ENCODE assay signal across 8 mouse cellular contexts in the genomic region with DNA sequence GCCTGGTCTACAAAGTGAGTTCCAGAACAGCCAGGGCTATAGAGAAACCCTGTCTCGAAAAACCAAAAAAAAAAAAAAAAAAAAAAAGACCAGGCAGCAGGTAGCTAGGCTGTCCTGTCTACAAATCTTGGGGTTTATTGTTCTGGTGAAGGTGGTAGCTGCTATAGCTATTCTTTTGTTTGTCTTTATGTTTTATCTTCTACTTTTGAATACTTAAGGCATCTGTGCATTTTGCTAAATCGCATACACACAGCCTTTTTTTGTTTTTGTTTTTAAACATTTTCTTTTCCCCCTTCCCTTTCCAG. TPM values are rescaled to one million over a fixed set of nuclear protein-coding genes. Genes with fewer than 3 reads are reported as not detected.
DNase-seq lines count a peak whose midpoint lies in the region; ATAC-seq and TF ChIP-seq lines count a peak whose summit lies in the region.

No protein-coding gene starts in this region.

- H3K9ac ChIP-seq in heart, embryonic 13.5 days, result peak overlapping the region; percentile 87
- peak overlapping the region; percentile 86 for H3K9ac ChIP-seq in MEL (ENCODE audit: control insufficient read depth, low read depth, low read length, poor library complexity, severe bottlenecking)
- H3K9ac ChIP-seq in hindbrain, embryonic 13.5 days, result peak overlapping the region; percentile 82
- H3K9ac ChIP-seq in midbrain, embryonic 11.5 days (ENCODE audit: low read length), result no peak overlapping the region

- H3K36me3 ChIP-seq in heart, embryonic 13.5 days, result peaks cover 13% of the 10 kb centered on the region
- peaks cover 0 to 19% of the 10 kb centered on the region in 2 experiments; a peak in 2 of 4 replicates for H3K36me3 ChIP-seq in MEL (ENCODE audit: control insufficient read depth in 1 of 2, insufficient read depth in 2 of 2, low read length in 2 of 2)
- H3K36me3 ChIP-seq in hindbrain, embryonic 13.5 days, result no peaks in the 10 kb centered on the region
- no peaks in the 10 kb centered on the region for H3K36me3 ChIP-seq in midbrain, embryonic 11.5 days (ENCODE audit: control insufficient read depth, insufficient read depth, low read length)

- no peak overlapping the region for H3K27ac ChIP-seq in heart, embryonic 13.5 days (replicated peaks)
- H3K27ac ChIP-seq in MEL (ENCODE audit: control insufficient read depth, low read depth, low read length), result no peak overlapping the region
- peak overlapping the region; percentile 90; the same call in 1 of the 2 replicates for H3K27ac ChIP-seq in hindbrain, embryonic 13.5 days
- H3K27ac ChIP-seq in midbrain, embryonic 11.5 days (ENCODE audit: low read depth, low read length), result no peak overlapping the region

- H3K4me2 ChIP-seq in heart, embryonic 13.5 days, result peak overlapping the region; percentile 87
- H3K4me2 ChIP-seq in hindbrain, embryonic 13.5 days, result peak overlapping the region; percentile 79
- peak overlapping the region; percentile 56 for H3K4me2 ChIP-seq in midbrain, embryonic 11.5 days

- H3K27me3 ChIP-seq in heart, embryonic 13.5 days (replicated peaks), result no peaks in the 10 kb centered on the region
- H3K27me3 ChIP-seq in MEL (ENCODE audit: control insufficient read depth in 1 of 2, insufficient read depth in 2 of 2, low read length in 2 of 2), result no peaks in the 10 kb centered on the region
- no peaks in the 10 kb centered on the region for H3K27me3 ChIP-seq in hindbrain, embryonic 13.5 days
- no peaks in the 10 kb centered on the region for H3K27me3 ChIP-seq in midbrain, embryonic 11.5 days (ENCODE audit: control insufficient read depth, insufficient read depth, low read length)

- TF ChIP-seq EP300 in MEL (IDR thresholded peaks at IDR 0.05; ENCODE audit: low read depth in 1 of 2, low read length in 2 of 2), result no peak

- no peaks in the 10 kb centered on the region for H3K9me3 ChIP-seq in heart, embryonic 13.5 days
- H3K9me3 ChIP-seq in MEL (replicated peaks; ENCODE audit: insufficient read depth, low read length), result no peaks in the 10 kb centered on the region
- no peaks in the 10 kb centered on the region for H3K9me3 ChIP-seq in hindbrain, embryonic 13.5 days
- H3K9me3 ChIP-seq in midbrain, embryonic 11.5 days (ENCODE audit: control insufficient read depth, low read length), result no peaks in the 10 kb centered on the region

- TF ChIP-seq RAD21 in MEL (IDR thresholded peaks at IDR 0.05; ENCODE audit: low read depth, low read length), result no peak

- WGBS in heart, embryonic 13.5 days, result 65% methylated on average over 2 of the region's 2 CpGs
- 78% methylated on average over 2 of the region's 2 CpGs for WGBS in hindbrain, embryonic 13.5 days
- 89% methylated on average over 1 of the region's 2 CpGs for WGBS in midbrain, embryonic 11.5 days

- H3K4me3 ChIP-seq in heart, embryonic 13.5 days, result peak overlapping the region; percentile 72
- H3K4me3 ChIP-seq in MEL (ENCODE audit: control insufficient read depth in 1 of 2, insufficient read depth in 1 of 2, low read depth in 2 of 2, low read length in 2 of 2), result peak overlapping the region in 1 of 2 experiments; percentile 90; a peak in 3 of 4 replicates
- H3K4me3 ChIP-seq in hindbrain, embryonic 13.5 days, result peak overlapping the region; percentile 80
- peak overlapping the region; percentile 70 for H3K4me3 ChIP-seq in midbrain, embryonic 11.5 days (ENCODE audit: low read depth, low read length)

- peaks cover 14% of the 10 kb centered on the region for H3K79me2 ChIP-seq in MEL (ENCODE audit: control insufficient read depth, insufficient read depth, low read length, poor library complexity)

- DNase-seq in heart, adult 8-10 months (ENCODE audit: low spot score), result no peak
- no peak for DNase-seq in MEL (ENCODE audit: low read depth, low spot score)
- no peak for DNase-seq in midbrain, embryonic 11.5 days (ENCODE audit: low spot score, missing footprints)
- DNase-seq in embryo, embryonic 10.5 days (ENCODE audit: low spot score), result no peak
- no peak for DNase-seq in embryo, embryonic 9.5 days (ENCODE audit: extremely low spot score)
- DNase-seq in thymus, postnatal 4 days, result no peak

- peaks cover 14% of the 10 kb centered on the region for H3K4me1 ChIP-seq in heart, embryonic 13.5 days
- peaks cover 5 to 12% of the 10 kb centered on the region in 2 experiments; a peak in 3 of 4 replicates for H3K4me1 ChIP-seq in MEL (ENCODE audit: control insufficient read depth in 1 of 2, insufficient read depth in 2 of 2, low read length in 2 of 2)
- H3K4me1 ChIP-seq in hindbrain, embryonic 13.5 days (replicated peaks), result peaks cover 18% of the 10 kb centered on the region
- H3K4me1 ChIP-seq in midbrain, embryonic 11.5 days (ENCODE audit: control insufficient read depth, insufficient read depth, low read length), result peaks cover 9% of the 10 kb centered on the region; the same call in 1 of the 2 replicates

- no peak for TF ChIP-seq POLR2A in MEL (IDR thresholded peaks at IDR 0.05; ENCODE audit: control insufficient read depth in 1 of 2, insufficient read depth in 1 of 2, low read depth in 1 of 2, low read length in 2 of 2, poor library complexity in 1 of 2)

- no peak for TF ChIP-seq CTCF in MEL (IDR thresholded peaks at IDR 0.05 in 2 of 3, conservative IDR thresholded peaks at IDR 0.05 in 1 of 3; ENCODE audit: control insufficient read depth in 1 of 3, insufficient read depth in 1 of 3, low read depth in 2 of 3, low read length in 3 of 3, poor library complexity in 1 of 3, severe bottlenecking in 1 of 3)

- no peak for ATAC-seq in heart, embryonic 13.5 days (ENCODE audit: extremely low read depth, insufficient number of reproducible peaks, low FRiP score, low TSS enrichment)
- no peak for ATAC-seq in hindbrain, embryonic 13.5 days (ENCODE audit: low FRiP score)
- ATAC-seq in midbrain, embryonic 11.5 days (ENCODE audit: low FRiP score), result no peak

TF ChIP-seq in MEL, 35 proteins besides CTCF, POLR2A, EP300 and RAD21:
- TF ChIP-seq MAFK (IDR thresholded peaks at IDR 0.05; ENCODE audit: borderline replicate concordance, low read depth, low read length), result 0 out of 2 replicates have a peak, but pooled peaks have one; percentile 24
- no peak for TF ChIP-seq POLR2AphosphoS2 (IDR thresholded peaks at IDR 0.05; ENCODE audit: low read length)
- TF ChIP-seq ZNF384 (IDR thresholded peaks at IDR 0.05; ENCODE audit: low read depth, low read length), result peak; percentile 76
TF ChIP-seq in MEL: peak in this region for 2.

RNA-seq across cellular contexts. Expression of a gene that starts 0.9 kb away (rescaled TPM):
- 5.0 and 7.0 TPM in 2 replicates for polyA plus RNA-seq in heart, embryonic 13.5 days (2015; fragmentation: Nextera tagmentation; extraction: Ambion mirVana)
- 1 to 10 TPM; 3.3 to 4.8 (median 4.0) TPM for total RNA-seq in heart, adult 8-10 months (2022)
- 6.9 and 7.1 TPM in 2 replicates for total RNA-seq in MEL (2012; rRNA removed)
- polyA plus RNA-seq in MEL (2012; ENCODE audit: insufficient read depth in 1 of 2, insufficient read length in 2 of 2, low read depth in 1 of 2, low replicate concordance in 2 of 2, missing spikeins in 1 of 2), result 1 to 10 TPM in 1 of 2 experiments, not detected in 1; 5.8 TPM
- polyA plus RNA-seq in hindbrain, embryonic 13.5 days (2015; fragmentation: Nextera tagmentation; extraction: Ambion mirVana), result 7.3 and 8.5 TPM in 2 replicates
- polyA plus RNA-seq in midbrain, embryonic 11.5 days (2014; fragmentation: Nextera tagmentation; extraction: Ambion mirVana), result 11.5 and 11.7 TPM in 2 replicates

RNA-seq across cellular contexts. Expression of a gene that starts 1.0 kb away (rescaled TPM):
- polyA plus RNA-seq in heart, embryonic 13.5 days (2015; fragmentation: Nextera tagmentation; extraction: Ambion mirVana), result 14.5 and 15.5 TPM in 2 replicates
- total RNA-seq in heart, adult 8-10 months (2022), result 1 to 10 TPM in 1 of 4 experiments, under 1 TPM in 3; 0.55 to 1.0 (median 0.70) TPM
- 19.2 and 21.5 TPM in 2 replicates for total RNA-seq in MEL (2012; rRNA removed)
- polyA plus RNA-seq in MEL (2012; ENCODE audit: insufficient read depth in 1 of 2, insufficient read length in 2 of 2, low read depth in 1 of 2, low replicate concordance in 2 of 2, missing spikeins in 1 of 2), result 10 to 100 TPM in 1 of 2 experiments, not detected in 1; 21.4 TPM
- polyA plus RNA-seq in hindbrain, embryonic 13.5 days (2015; fragmentation: Nextera tagmentation; extraction: Ambion mirVana), result 7.8 and 8.4 TPM in 2 replicates
- 32.2 and 42.8 TPM in 2 replicates for polyA plus RNA-seq in midbrain, embryonic 11.5 days (2014; fragmentation: Nextera tagmentation; extraction: Ambion mirVana)

RNA-seq across cellular contexts. Expression of a gene that starts 52.5 kb away (rescaled TPM):
- polyA plus RNA-seq in heart, embryonic 13.5 days (2015; fragmentation: Nextera tagmentation; extraction: Ambion mirVana), result 0.57 and 0.84 TPM in 2 replicates
- total RNA-seq in heart, adult 8-10 months (2022), result 1 to 10 TPM in 1 of 4 experiments, under 1 TPM in 3; 0.33 to 1.1 (median 0.54) TPM
- total RNA-seq in MEL (2012; rRNA removed), result not detected in 2 replicates
- not detected for polyA plus RNA-seq in MEL (2012; ENCODE audit: insufficient read depth in 1 of 2, insufficient read length in 2 of 2, low read depth in 1 of 2, low replicate concordance in 2 of 2, missing spikeins in 1 of 2)
- not detected in 2 replicates for polyA plus RNA-seq in hindbrain, embryonic 13.5 days (2015; fragmentation: Nextera tagmentation; extraction: Ambion mirVana)
- not detected in 2 replicates for polyA plus RNA-seq in midbrain, embryonic 11.5 days (2014; fragmentation: Nextera tagmentation; extraction: Ambion mirVana)
